Mouse (Mus musculus): ENCODE measurements around the gene Urb2. TPM values are rescaled to one million over a fixed set of nuclear protein-coding genes. Genes with fewer than 3 reads are reported as not detected.
"Not testable (repeated sequence)": the region's sequence is repeated elsewhere in the genome, so short reads cannot be mapped to it uniquely, and the experiment has no call there.

The Urb2 gene
- polyA plus RNA-seq, 1 experiment from 2014 or later: 2.3 TPM

GRCm38 (mm10) chr8:124014751-124015150 lies 6.6 kb upstream of the Urb2 start:
- Histone ChIP-seq H3K27ac (no peak overlapping the region), H3K9ac (no peak overlapping the region), H3K4me3 (no peak overlapping the region), H3K9me3 (replicated peaks) (no peaks in the 10 kb centered on the region), H3K27me3 (no peaks in the 10 kb centered on the region), H3K36me3 (no peaks in the 10 kb centered on the region; the same call in 1 of the 2 replicates), H3K4me2 (no peak overlapping the region), H3K4me1 (replicated peaks) (peaks cover 18% of the 10 kb centered on the region)
- no peak for ATAC-seq (replicated peaks; ENCODE audit: insufficient number of reproducible peaks, insufficient read depth, low FRiP score, low read depth)
- WGBS: 79% methylated on average over 3 of the region's 3 CpGs

- Histone ChIP-seq H3K4me3 (peak overlapping the region; percentile 65), H3K27ac (no peak overlapping the region), H3K27me3 (no peaks in the 10 kb centered on the region), H3K9me3 (replicated peaks) (no peaks in the 10 kb centered on the region), H3K36me3 (no peaks in the 10 kb centered on the region), H3K4me1 (replicated peaks) (peaks cover 29% of the 10 kb centered on the region), H3K9ac (peak overlapping the region; percentile 69; the same call in 1 of the 2 replicates), H3K4me2 (peak overlapping the region; percentile 80)
- no peak for ATAC-seq (replicated peaks; ENCODE audit: insufficient number of reproducible peaks, insufficient read depth, low FRiP score, low read depth)
- 20% methylated on average over 13 of the region's 13 CpGs for WGBS
These were observed 1.5 kb upstream of the Urb2 start for GRCm38 (mm10) chr8:124019782-124020181.

- Histone ChIP-seq H3K27me3 (no peaks in the 10 kb centered on the region), H3K9me3 (replicated peaks) (no peaks in the 10 kb centered on the region), H3K27ac (peak overlapping the region; percentile 88), H3K9ac (peak overlapping the region; percentile 69), H3K4me1 (replicated peaks) (peaks cover 29% of the 10 kb centered on the region), H3K4me3 (peak overlapping the region; percentile 65), H3K36me3 (peaks cover 3% of the 10 kb centered on the region), H3K4me2 (peak overlapping the region; percentile 80)
- 1% methylated on average over 54 of the region's 87 CpGs for WGBS
- peak; percentile 84 for ATAC-seq (replicated peaks; ENCODE audit: insufficient number of reproducible peaks, insufficient read depth, low FRiP score, low read depth)
These were observed 670 bp upstream of the Urb2 start for GRCm38 (mm10) chr8:124020439-124021236.

GRCm38 (mm10) chr8:124026265-124026664 lies 5.0 kb downstream of the Urb2 start:
- peaks cover 50% of the 10 kb centered on the region for H3K36me3 ChIP-seq
- H3K4me3 ChIP-seq; H3K27ac ChIP-seq; H3K27me3 ChIP-seq; H3K9me3 ChIP-seq (replicated peaks); H3K4me2 ChIP-seq; ATAC-seq (replicated peaks; ENCODE audit: insufficient number of reproducible peaks, insufficient read depth, low FRiP score, low read depth); H3K9ac ChIP-seq; H3K4me1 ChIP-seq (replicated peaks): not testable (repeated sequence)
- WGBS: 74% methylated on average over 2 of the region's 2 CpGs

GRCm38 (mm10) chr8:124027831-124028230 lies 6.5 kb downstream of the Urb2 start:
- ATAC-seq (replicated peaks; ENCODE audit: insufficient number of reproducible peaks, insufficient read depth, low FRiP score, low read depth): no peak
- no peak overlapping the region for H3K4me2 ChIP-seq
- no peaks in the 10 kb centered on the region for H3K9me3 ChIP-seq (replicated peaks)
- peaks cover 56% of the 10 kb centered on the region for H3K36me3 ChIP-seq
- no peak overlapping the region for H3K9ac ChIP-seq
- 82% methylated on average over 6 of the region's 6 CpGs for WGBS
- H3K27me3 ChIP-seq: no peaks in the 10 kb centered on the region
- H3K4me3 ChIP-seq: no peak overlapping the region
- no peak overlapping the region for H3K27ac ChIP-seq
- peaks cover 3% of the 10 kb centered on the region; the same call in 1 of the 2 replicates for H3K4me1 ChIP-seq (replicated peaks)

GRCm38 (mm10) chr8:124033400-124033799 lies 12.1 kb downstream of the Urb2 start:
- Histone ChIP-seq H3K27ac (no peak overlapping the region), H3K4me3 (no peak overlapping the region), H3K9ac (no peak overlapping the region), H3K4me1 (replicated peaks) (no peaks in the 10 kb centered on the region), H3K27me3 (no peaks in the 10 kb centered on the region), H3K4me2 (no peak overlapping the region), H3K36me3 (peaks cover 71% of the 10 kb centered on the region), H3K9me3 (replicated peaks) (no peaks in the 10 kb centered on the region)
- ATAC-seq (replicated peaks; ENCODE audit: insufficient number of reproducible peaks, insufficient read depth, low FRiP score, low read depth): no peak
- WGBS: 60% methylated on average over 5 of the region's 5 CpGs

- no peak overlapping the region for H3K9ac ChIP-seq
- no peaks in the 10 kb centered on the region for H3K9me3 ChIP-seq (replicated peaks)
- H3K27me3 ChIP-seq: no peaks in the 10 kb centered on the region
- H3K27ac ChIP-seq: no peak overlapping the region
- H3K4me3 ChIP-seq: no peak overlapping the region
- WGBS: 88% methylated on average over 7 of the region's 7 CpGs
- H3K4me1 ChIP-seq (replicated peaks): no peaks in the 10 kb centered on the region
- H3K36me3 ChIP-seq: peaks cover 68% of the 10 kb centered on the region
- no peak for ATAC-seq (replicated peaks; ENCODE audit: insufficient number of reproducible peaks, insufficient read depth, low FRiP score, low read depth)
- no peak overlapping the region for H3K4me2 ChIP-seq
These were observed 16.8 kb downstream of the Urb2 start for GRCm38 (mm10) chr8:124038121-124038520.

- H3K36me3 ChIP-seq: peaks cover 68% of the 10 kb centered on the region
- ATAC-seq (replicated peaks; ENCODE audit: insufficient number of reproducible peaks, insufficient read depth, low FRiP score, low read depth): no peak
These were observed 18.0 kb downstream of the Urb2 start for GRCm38 (mm10) chr8:124039351-124039750.

GRCm38 (mm10) chr8:124042201-124042600 lies 20.9 kb downstream of the Urb2 start:
- H3K36me3 ChIP-seq: peaks cover 63% of the 10 kb centered on the region
- 97% methylated on average over 1 of the region's 1 CpGs for WGBS
- ATAC-seq (replicated peaks; ENCODE audit: insufficient number of reproducible peaks, insufficient read depth, low FRiP score, low read depth): no peak

More at GRCm38 (mm10) chr8:124039351-124039750, 18.0 kb downstream of the Urb2 start:
- Histone ChIP-seq H3K9ac (no peak overlapping the region), H3K4me3 (no peak overlapping the region), H3K27ac (no peak overlapping the region), H3K9me3 (replicated peaks) (no peaks in the 10 kb centered on the region), H3K4me1 (replicated peaks) (no peaks in the 10 kb centered on the region), H3K4me2 (no peak overlapping the region), H3K27me3 (no peaks in the 10 kb centered on the region)
- WGBS: 81% methylated on average over 4 of the region's 4 CpGs

GRCm38 (mm10) chr8:124044421-124044820 lies 23.1 kb downstream of the Urb2 start:
- Histone ChIP-seq H3K4me1 (replicated peaks) (no peaks in the 10 kb centered on the region), H3K4me2 (no peak overlapping the region), H3K9me3 (replicated peaks) (no peaks in the 10 kb centered on the region), H3K4me3 (no peak overlapping the region), H3K27me3 (no peaks in the 10 kb centered on the region), H3K27ac (no peak overlapping the region), H3K36me3 (peaks cover 47% of the 10 kb centered on the region), H3K9ac (no peak overlapping the region)
- no peak for ATAC-seq (replicated peaks; ENCODE audit: insufficient number of reproducible peaks, insufficient read depth, low FRiP score, low read depth)
- WGBS: 88% methylated on average over 5 of the region's 5 CpGs

More at GRCm38 (mm10) chr8:124042201-124042600, 20.9 kb downstream of the Urb2 start:
- Histone ChIP-seq H3K9ac (no peak overlapping the region), H3K27me3 (no peaks in the 10 kb centered on the region), H3K27ac (no peak overlapping the region), H3K9me3 (replicated peaks) (no peaks in the 10 kb centered on the region), H3K4me2 (no peak overlapping the region), H3K4me3 (no peak overlapping the region), H3K4me1 (replicated peaks) (no peaks in the 10 kb centered on the region)

GRCm38 (mm10) chr8:124044931-124045330 lies 23.6 kb downstream of the Urb2 start:
- no peaks in the 10 kb centered on the region for H3K27me3 ChIP-seq
- H3K9me3 ChIP-seq (replicated peaks): no peaks in the 10 kb centered on the region
- no peak overlapping the region for H3K4me2 ChIP-seq
- H3K36me3 ChIP-seq: peaks cover 47% of the 10 kb centered on the region
- ATAC-seq (replicated peaks; ENCODE audit: insufficient number of reproducible peaks, insufficient read depth, low FRiP score, low read depth): no peak
- no peak overlapping the region for H3K4me3 ChIP-seq
- 92% methylated on average over 12 of the region's 12 CpGs for WGBS
- no peak overlapping the region for H3K9ac ChIP-seq
- H3K4me1 ChIP-seq (replicated peaks): no peaks in the 10 kb centered on the region
- H3K27ac ChIP-seq: no peak overlapping the region

- Histone ChIP-seq H3K9ac (no peak overlapping the region), H3K36me3 (peaks cover 43% of the 10 kb centered on the region), H3K27me3 (no peaks in the 10 kb centered on the region), H3K4me1 (replicated peaks) (no peaks in the 10 kb centered on the region), H3K9me3 (replicated peaks) (no peaks in the 10 kb centered on the region), H3K4me3 (no peak overlapping the region), H3K4me2 (no peak overlapping the region), H3K27ac (no peak overlapping the region)
- ATAC-seq (replicated peaks; ENCODE audit: insufficient number of reproducible peaks, insufficient read depth, low FRiP score, low read depth): no peak
- WGBS: 82% methylated on average over 8 of the region's 8 CpGs
These were observed 24.5 kb downstream of the Urb2 start for GRCm38 (mm10) chr8:124045856-124046255.

Data from heart, embryonic 15.5 days (tissue).